Mouse (Mus musculus) MEL (cell line): ENCODE measurements at regions not wholly inside any gene's neighbourhood (a gene's known extent, or its start where the extent isn't known, plus 50 kb on each side); places are given as distances from the start of the nearest gene placed in this dataset.

Experiments used
- DNase-seq: peaks from one replicate; pipeline ENCODE4 v3.0.0; 2011; ENCODE audit warnings: low read depth, low spot score
- H3K27ac ChIP-seq: 2 replicates; pipeline ENCODE4 v1.5.1; 2012; ENCODE audit warnings: low read depth, mild to moderate bottlenecking, control low read depth, low read length, moderate library complexity; ENCODE audit not compliant: control insufficient read depth
- H3K27me3 ChIP-seq, 2 experiments: fragments of 150-350 bp in 1 of 2; sonication (generic) in 1 of 2; 2 replicates each; pipeline ENCODE4 v1.6.1; 2012; ENCODE audit warnings: low read length in 2 of 2, mild to moderate bottlenecking in 2 of 2, improper control_type of control experiment in 1 of 2, moderate library complexity in 1 of 2; ENCODE audit not compliant: insufficient read depth in 2 of 2, control insufficient read depth in 1 of 2
- H3K36me3 ChIP-seq, 2 experiments: 2 replicates each; pipeline ENCODE4 v1.6.1; 2012 to 2014; ENCODE audit warnings: low read length in 2 of 2, improper control_type of control experiment in 1 of 2, inconsistent platforms in 1 of 2, mild to moderate bottlenecking in 1 of 2; ENCODE audit not compliant: insufficient read depth in 2 of 2, control insufficient read depth in 1 of 2
- H3K4me1 ChIP-seq, 2 experiments: fragments of 150-350 bp in 1 of 2; sonication (generic) in 1 of 2; 2 replicates each; pipeline ENCODE4 v1.6.1; 2012; ENCODE audit warnings: low read length in 2 of 2, improper control_type of control experiment in 1 of 2, mild to moderate bottlenecking in 1 of 2; ENCODE audit not compliant: insufficient read depth in 2 of 2, control insufficient read depth in 1 of 2
- H3K4me3 ChIP-seq, 2 experiments: fragments of 150-350 bp in 1 of 2; sonication (generic) in 1 of 2; 2 replicates each; pipeline ENCODE4 v1.5.1; 2012; ENCODE audit warnings: low read depth in 2 of 2, low read length in 2 of 2, mild to moderate bottlenecking in 2 of 2, moderate library complexity in 2 of 2, control low read depth in 1 of 2, improper control_type of control experiment in 1 of 2; ENCODE audit not compliant: control insufficient read depth in 1 of 2, insufficient read depth in 1 of 2
- H3K79me2 ChIP-seq: 2 replicates; pipeline ENCODE4 v1.6.1; 2012; ENCODE audit warnings: mild to moderate bottlenecking, low read length, moderate library complexity; ENCODE audit not compliant: control insufficient read depth, poor library complexity, insufficient read depth
- H3K9ac ChIP-seq: 2 replicates; pipeline ENCODE4 v1.6.1; 2012; ENCODE audit warnings: low read depth, mild to moderate bottlenecking, control low read depth, low read length, moderate library complexity; ENCODE audit not compliant: control insufficient read depth, poor library complexity, severe bottlenecking
- H3K9me3 ChIP-seq: fragments of 150-350 bp; sonication (generic); replicated peaks from 2 replicates; pipeline ENCODE4 v1.6.1; 2012; ENCODE audit warnings: mild to moderate bottlenecking, low read length, improper control_type of control experiment, moderate library complexity; ENCODE audit not compliant: insufficient read depth
- BHLHE40 ChIP-seq: IDR thresholded peaks from 2 replicates; pipeline ENCODE4 v1.6.1; 2012; ENCODE audit warnings: low read depth, mild to moderate bottlenecking, inconsistent platforms, low read length, improper control_type of control experiment, borderline replicate concordance
- CHD2 ChIP-seq: IDR thresholded peaks from 2 replicates; pipeline ENCODE4 v1.6.1; 2011; ENCODE audit warnings: low read length, improper control_type of control experiment
- CTCF ChIP-seq, 3 experiments: IDR thresholded peaks in 2 of 3; conservative IDR thresholded peaks in 1 of 3; 2 replicates each; pipeline ENCODE4 v1.5.1; 2011 to 2012; ENCODE audit warnings: low read length in 3 of 3, low read depth in 2 of 3, mild to moderate bottlenecking in 2 of 3, improper control_type of control experiment in 1 of 3, inconsistent platforms in 1 of 3, mixed read lengths in 1 of 3, moderate library complexity in 1 of 3; ENCODE audit not compliant: control insufficient read depth in 1 of 3, insufficient read depth in 1 of 3, poor library complexity in 1 of 3, severe bottlenecking in 1 of 3
- ELF1 ChIP-seq: IDR thresholded peaks from 2 replicates; pipeline ENCODE4 v1.6.1; 2014; ENCODE audit warnings: low read depth, mild to moderate bottlenecking, inconsistent platforms, low read length, improper control_type of control experiment, moderate library complexity
- EP300 ChIP-seq, 2 experiments: IDR thresholded peaks; 2 replicates each; pipeline ENCODE4 v1.6.1; 2011; ENCODE audit warnings: improper control_type of control experiment in 2 of 2, low read length in 2 of 2, low read depth in 1 of 2, mild to moderate bottlenecking in 1 of 2
- ETS1 ChIP-seq: IDR thresholded peaks from 2 replicates; pipeline ENCODE4 v1.6.1; 2012; ENCODE audit warnings: low read depth, mild to moderate bottlenecking, inconsistent platforms, low read length, improper control_type of control experiment, moderate library complexity
- JUND ChIP-seq: IDR thresholded peaks from 2 replicates; pipeline ENCODE4 v1.6.1; 2011; ENCODE audit warnings: low read depth, mild to moderate bottlenecking, improper control_type of control experiment, low read length
- KAT2A ChIP-seq: conservative IDR thresholded peaks from 2 replicates; pipeline ENCODE4 v1.6.1; 2012; ENCODE audit warnings: low read depth, low read length, improper control_type of control experiment, inconsistent platforms
- MAFK ChIP-seq: IDR thresholded peaks from 2 replicates; pipeline ENCODE4 v1.6.1; 2011; ENCODE audit warnings: low read depth, mild to moderate bottlenecking, low read length, improper control_type of control experiment, borderline replicate concordance
- MXI1 ChIP-seq: IDR thresholded peaks from 2 replicates; pipeline ENCODE4 v1.6.1; 2011; ENCODE audit warnings: mild to moderate bottlenecking, low read depth, low read length, improper control_type of control experiment
- MYB ChIP-seq: IDR thresholded peaks from 2 replicates; pipeline ENCODE4 v1.6.1; 2011; ENCODE audit warnings: mild to moderate bottlenecking, low read depth, low read length, improper control_type of control experiment
- MYC ChIP-seq: IDR thresholded peaks from 2 replicates; pipeline ENCODE4 v1.6.1; 2011; ENCODE audit warnings: low read depth, mild to moderate bottlenecking, low read length, improper control_type of control experiment, moderate library complexity
- POLR2A ChIP-seq, 2 experiments: IDR thresholded peaks; 2 replicates each; pipeline ENCODE4 v1.6.1; 2011 to 2012; ENCODE audit warnings: low read length in 2 of 2, mild to moderate bottlenecking in 2 of 2, control low read depth in 1 of 2, improper control_type of control experiment in 1 of 2, low read depth in 1 of 2, moderate library complexity in 1 of 2; ENCODE audit not compliant: control insufficient read depth in 1 of 2, insufficient read depth in 1 of 2, poor library complexity in 1 of 2
- POLR2AphosphoS5 ChIP-seq: IDR thresholded peaks from 2 replicates; pipeline ENCODE4 v1.6.1; 2012; ENCODE audit warnings: low read depth, borderline replicate concordance, mild to moderate bottlenecking, inconsistent platforms, low read length, moderate library complexity, mixed read lengths
- RAD21 ChIP-seq: IDR thresholded peaks from 2 replicates; pipeline ENCODE4 v1.6.1; 2011; ENCODE audit warnings: mild to moderate bottlenecking, low read depth, low read length, improper control_type of control experiment
- SMC3 ChIP-seq: IDR thresholded peaks from 2 replicates; pipeline ENCODE4 v1.6.1; 2011; ENCODE audit warnings: low read depth, low read length, improper control_type of control experiment
- TAL1 ChIP-seq: IDR thresholded peaks from 2 replicates; pipeline ENCODE4 v1.6.1; 2012; ENCODE audit warnings: mild to moderate bottlenecking, inconsistent platforms, low read length, moderate library complexity, mixed read lengths
- TBP ChIP-seq: IDR thresholded peaks from 2 replicates; pipeline ENCODE4 v1.8.0; 2011; ENCODE audit warnings: low read depth, low read length, improper control_type of control experiment
- TCF12 ChIP-seq: IDR thresholded peaks from 2 replicates; pipeline ENCODE4 v1.6.1; 2014; ENCODE audit warnings: low read depth, mild to moderate bottlenecking, inconsistent platforms, low read length, improper control_type of control experiment, moderate library complexity
- USF2 ChIP-seq, 2 experiments: IDR thresholded peaks; 2 replicates each; pipeline ENCODE4 v1.6.1; 2011 to 2012; ENCODE audit warnings: improper control_type of control experiment in 2 of 2, low read length in 2 of 2, borderline replicate concordance in 1 of 2, inconsistent platforms in 1 of 2, low read depth in 1 of 2, mild to moderate bottlenecking in 1 of 2; ENCODE audit not compliant: insufficient read depth in 1 of 2
- ZC3H11A ChIP-seq: IDR thresholded peaks from 2 replicates; pipeline ENCODE4 v1.6.1; 2012; ENCODE audit warnings: low read depth, mild to moderate bottlenecking, inconsistent platforms, low read length, improper control_type of control experiment
- ZKSCAN1 ChIP-seq: IDR thresholded peaks from 2 replicates; pipeline ENCODE4 v1.6.1; 2012; ENCODE audit warnings: low read depth, mild to moderate bottlenecking, inconsistent platforms, low read length, improper control_type of control experiment, moderate library complexity
- ZMIZ1 ChIP-seq: IDR thresholded peaks from 2 replicates; pipeline ENCODE4 v1.6.1; 2012; ENCODE audit warnings: low read depth, mild to moderate bottlenecking, inconsistent platforms, low read length, improper control_type of control experiment, moderate library complexity

- Histone ChIP-seq H3K27ac (peak overlapping the region; percentile 72), H3K79me2 (no peaks in the 10 kb centered on the region; the same call in 1 of the 2 replicates), H3K4me1 (peaks cover 34 to 71% of the 10 kb centered on the region in 2 experiments), H3K9ac (0 out of 2 replicates have a peak overlapping the region, but pooled peaks have one; percentile 2), H3K9me3 (no peaks in the 10 kb centered on the region), H3K36me3 (peaks cover 0 to 47% of the 10 kb centered on the region in 2 experiments; a peak in 2 of 4 replicates), H3K4me3 (no peak overlapping the region), H3K27me3 (no peaks in the 10 kb centered on the region)
- DNase-seq = peak; percentile 17
- no peak for TF ChIP-seq USF2 (IDR thresholded peaks at IDR 0.05; ENCODE audit: borderline replicate concordance in 1 of 2, insufficient read depth in 1 of 2, low read depth in 1 of 2, low read length in 2 of 2)
- TF ChIP-seq POLR2A (IDR thresholded peaks at IDR 0.05; ENCODE audit: control insufficient read depth in 1 of 2, insufficient read depth in 1 of 2, low read depth in 1 of 2, low read length in 2 of 2, poor library complexity in 1 of 2) = no peak
- TF ChIP-seq KAT2A = no peak
- no peak for TF ChIP-seq MYC
- TF ChIP-seq MAFK = no peak
- TF ChIP-seq JUND = no peak
- no peak for TF ChIP-seq MXI1
- TF ChIP-seq EP300 (IDR thresholded peaks at IDR 0.05; ENCODE audit: low read depth in 1 of 2, low read length in 2 of 2) = no peak
Measured at GRCm38 (mm10) chr9:61667453-61668074, 246.8 kb downstream of the Rplp1 start.

DNA sequence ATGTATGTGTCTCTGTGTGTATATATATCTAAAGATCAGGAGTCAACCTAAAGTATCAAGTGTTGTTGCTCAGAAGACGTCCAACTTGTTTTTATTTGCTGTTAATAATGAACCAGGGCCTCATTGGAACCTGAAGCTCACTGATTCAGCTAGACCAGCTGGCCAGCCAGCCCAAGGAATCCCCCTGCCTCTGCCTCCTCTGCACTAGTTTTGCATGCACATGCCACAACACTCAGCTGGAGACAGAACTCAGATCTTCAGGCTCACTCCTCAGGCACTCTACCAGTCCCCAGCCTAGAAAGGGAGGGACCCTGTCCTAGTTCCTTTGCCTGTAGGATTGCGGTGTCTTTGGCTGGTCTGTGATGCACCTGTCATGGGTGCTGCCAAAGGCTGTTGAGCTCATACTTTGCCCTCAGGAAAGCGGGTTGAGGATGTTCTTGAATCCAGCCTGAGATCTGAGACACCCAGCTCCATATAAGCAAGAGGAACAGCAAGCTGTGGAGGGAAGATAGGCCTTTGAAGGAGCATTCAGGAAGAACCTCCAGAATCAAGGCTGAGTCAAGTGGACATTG lies 247.5 kb downstream of the Rplp1 start:
- Histone ChIP-seq H3K4me1 (peaks cover 34 to 78% of the 10 kb centered on the region in 2 experiments), H3K9ac (peak overlapping the region; percentile 27), H3K4me3 (no peak overlapping the region; a peak in 1 of 4 replicates), H3K27ac (peak overlapping the region; percentile 72), H3K36me3 (peaks cover 0 to 48% of the 10 kb centered on the region in 2 experiments; a peak in 2 of 4 replicates), H3K27me3 (no peaks in the 10 kb centered on the region), H3K9me3 (no peaks in the 10 kb centered on the region), H3K79me2 (no peaks in the 10 kb centered on the region; the same call in 1 of the 2 replicates)
- 0 out of 2 replicates have a peak, but pooled peaks have one; percentile 30 for TF ChIP-seq TBP
- TF ChIP-seq TAL1 = peak; percentile 79
- TF ChIP-seq TCF12 = 0 out of 2 replicates have a peak, but pooled peaks have one; percentile 19
- TF ChIP-seq EP300 (IDR thresholded peaks at IDR 0.05; ENCODE audit: low read depth in 1 of 2, low read length in 2 of 2) = 0 out of 4 replicates have a peak, but pooled peaks of 1 of the 2 experiments have one; percentile 24
- TF ChIP-seq CHD2 = no peak
- peak; percentile 51 for DNase-seq

DNA sequence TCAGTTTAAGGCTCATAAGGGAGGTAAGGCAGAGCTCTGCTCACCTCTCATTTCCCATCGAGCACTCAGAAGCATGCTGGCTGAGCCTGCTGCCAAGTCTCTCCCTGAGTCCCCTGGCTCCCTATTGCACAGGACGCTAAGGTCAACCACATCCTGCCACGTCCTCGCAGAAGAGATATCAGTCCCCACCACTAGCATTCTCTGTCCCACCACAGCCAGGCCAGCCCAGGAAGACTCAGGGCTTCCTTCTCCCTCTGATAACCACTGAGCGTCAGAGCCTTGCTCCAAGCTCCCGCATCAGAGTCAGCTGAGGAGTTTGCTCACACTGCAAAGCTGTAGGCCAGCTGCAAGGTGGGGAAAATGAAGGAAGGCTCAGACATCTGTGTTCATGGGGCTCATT lies 248.2 kb downstream of the Rplp1 start:
- peak; percentile 95 for DNase-seq
- TF ChIP-seq ZKSCAN1 (0 out of 2 replicates have a peak, but pooled peaks have one; percentile 26), RAD21 (no peak), MXI1 (peak; percentile 83), POLR2AphosphoS5 (no peak), MYB (no peak), ZMIZ1 (no peak), BHLHE40 (peak; percentile 58), EP300 (IDR thresholded peaks at IDR 0.05; ENCODE audit: low read depth in 1 of 2, low read length in 2 of 2) (peak; percentile 85 to 93), ELF1 (peak; percentile 56; the same call in 1 of the 2 replicates), CTCF (IDR thresholded peaks at IDR 0.05 in 2 of 3, conservative IDR thresholded peaks at IDR 0.05 in 1 of 3; ENCODE audit: control insufficient read depth in 1 of 3, insufficient read depth in 1 of 3, low read depth in 2 of 3, low read length in 3 of 3, poor library complexity in 1 of 3, severe bottlenecking in 1 of 3) (no peak), ZC3H11A (no peak), TAL1 (peak; percentile 86), SMC3 (0 out of 2 replicates have a peak, but pooled peaks have one; percentile 18), USF2 (IDR thresholded peaks at IDR 0.05; ENCODE audit: borderline replicate concordance in 1 of 2, insufficient read depth in 1 of 2, low read depth in 1 of 2, low read length in 2 of 2) (no peak), ETS1 (peak; percentile 97)

More for the DNA sequence above, 248.2 kb downstream of the Rplp1 start:
- H3K79me2 ChIP-seq = no peaks in the 10 kb centered on the region; the same call in 1 of the 2 replicates
- no peaks in the 10 kb centered on the region for H3K9me3 ChIP-seq
- peak overlapping the region; percentile 27 for H3K9ac ChIP-seq
- no peaks in the 10 kb centered on the region for H3K27me3 ChIP-seq
- peaks cover 36 to 80% of the 10 kb centered on the region in 2 experiments for H3K4me1 ChIP-seq
- H3K27ac ChIP-seq = peak overlapping the region; percentile 72
- peak overlapping the region; percentile 2 to 10; a peak in 1 of 4 replicates for H3K4me3 ChIP-seq
- peaks cover 0 to 50% of the 10 kb centered on the region in 2 experiments; a peak in 2 of 4 replicates for H3K36me3 ChIP-seq
